In the genomic region with DNA sequence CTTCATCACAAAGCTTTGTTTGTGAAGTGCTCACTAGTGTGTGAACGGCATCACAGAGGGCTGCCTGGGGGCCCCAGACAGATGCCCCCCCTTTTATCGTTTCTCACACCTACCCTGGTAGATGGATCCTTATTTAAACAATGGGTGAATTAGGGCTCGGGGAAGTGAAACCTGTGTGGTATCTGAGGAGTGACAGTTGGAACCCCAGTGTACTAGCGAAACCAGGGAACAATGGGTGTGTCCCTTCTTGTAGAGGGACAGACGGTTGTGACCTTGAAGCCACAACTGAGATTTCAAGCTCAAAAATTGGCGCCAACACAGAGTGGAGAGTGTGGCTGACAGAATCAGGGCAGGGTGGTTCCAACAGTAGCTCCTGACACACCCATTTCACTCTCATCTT, we compare ENCODE assay signal across 18 mouse cellular contexts. TPM values are rescaled to one million over a fixed set of nuclear protein-coding genes. Genes with fewer than 3 reads are reported as not detected.
A peak's percentile ranks its signal among the peaks of the same experiment; 100 is the strongest.
DNase-seq lines count a peak whose midpoint lies in the region; ATAC-seq lines count a peak whose summit lies in the region.
"Had no signal": no experiment of that assay in that cellular context is flagged by ENCODE, and none has a peak within 500 bp of the region (broad histone marks: within the 10 kb centered on the region; RNA-seq: fewer than 3 reads in every experiment).

No protein-coding gene starts in this region.

- H3K27me3 ChIP-seq in kidney, embryonic 15.5 days, result 0 out of 2 replicates have a peak, but pooled peaks cover 4% of the 10 kb centered on the region
- H3K27me3 ChIP-seq: intestine, embryonic 15.5 days had no signal

- H3K4me2 ChIP-seq in kidney, embryonic 15.5 days, result no peak overlapping the region
- H3K4me2 ChIP-seq: forebrain, embryonic 12.5 days; intestine, embryonic 15.5 days had no signal

- ATAC-seq in kidney, embryonic 15.5 days (replicated peaks; ENCODE audit: low FRiP score), result no peak
- ATAC-seq: intestine, embryonic 15.5 days had no signal

- DNase-seq in adrenal gland, postnatal 14 days, result peak; percentile 25
- no peak for DNase-seq in adrenal gland, postnatal 4 days (ENCODE audit: low spot score in 2 of 2)
- DNase-seq in retina, postnatal 1 day, result peak; percentile 25
- DNase-seq in retina, embryonic 14.5 days (ENCODE audit: low spot score), result no peak
- peak; percentile 65 to 79 for DNase-seq in monocyte, adult 2 months (ENCODE audit: low read depth in 1 of 2, low spot score in 2 of 2)
- DNase-seq in spleen, postnatal 4 days (ENCODE audit: low spot score in 2 of 2), result peak; percentile 41 to 66
- no peak for DNase-seq in left cerebral cortex, postnatal 25 days (ENCODE audit: low spot score in 2 of 2)
- DNase-seq: adrenal gland, adult 2 months; cerebellum, adult 8-10 months; layer of hippocampus, postnatal 36 days; lung, adult 2 months; thymus, postnatal 14 days had no signal

- WGBS in kidney, embryonic 15.5 days, result 65% methylated on average over 6 of the region's 6 CpGs

- intact Hi-C loops in left cerebral cortex, postnatal 25 days (cut with DNase I), result no loop called here

- no peaks in the 10 kb centered on the region for H3K36me3 ChIP-seq in kidney, embryonic 15.5 days
- H3K36me3 ChIP-seq: forebrain, embryonic 12.5 days; G1E; intestine, embryonic 15.5 days; limb, embryonic 10.5 days had no signal

- no peaks in the 10 kb centered on the region for H3K9me3 ChIP-seq in kidney, embryonic 15.5 days (replicated peaks)
- H3K9me3 ChIP-seq: forebrain, embryonic 12.5 days; intestine, embryonic 15.5 days; limb, embryonic 10.5 days had no signal

- H3K4me1 ChIP-seq in kidney, embryonic 15.5 days, result peaks cover 4% of the 10 kb centered on the region; the same call in 1 of the 2 replicates
- H3K4me1 ChIP-seq: forebrain, embryonic 12.5 days; intestine, embryonic 15.5 days; limb, embryonic 10.5 days had no signal

- no peak overlapping the region for H3K4me3 ChIP-seq in kidney, embryonic 15.5 days (replicated peaks)
- H3K4me3 ChIP-seq: forebrain, embryonic 12.5 days; intestine, embryonic 15.5 days; limb, embryonic 10.5 days had no signal

- no peak overlapping the region for H3K9ac ChIP-seq in kidney, embryonic 15.5 days
- H3K9ac ChIP-seq: forebrain, embryonic 12.5 days; intestine, embryonic 15.5 days had no signal

- no peak overlapping the region for H3K27ac ChIP-seq in kidney, embryonic 15.5 days
- H3K27ac ChIP-seq: forebrain, embryonic 12.5 days; intestine, embryonic 15.5 days; limb, embryonic 10.5 days; stomach, postnatal 0 days had no signal

RNA-seq across cellular contexts. Expression of gene Cxcr4, which starts 16.0 kb away (rescaled TPM):
- total RNA-seq in adrenal gland, postnatal 14 days (2021), result 39.7 and 49.8 TPM in 2 replicates
- total RNA-seq in adrenal gland, postnatal 4 days (2021), result 10 to 100 TPM; 35.9 to 37.7 TPM
- polyA plus RNA-seq in kidney, embryonic 15.5 days (2015; fragmentation: Nextera tagmentation; extraction: Ambion mirVana), result 8.8 and 9.8 TPM in 2 replicates
- total RNA-seq in left cerebral cortex, postnatal 25 days (2021), result 1 to 10 TPM; 1.6 to 2.4 TPM
- polyA plus RNA-seq: G1E had no signal

Comparison
In these comparisons a context has a peak if more than half of its experiments do, and no peak if none do; other contexts are left out.
1. DNase-seq: peak in adrenal gland, postnatal 14 days (single experiment), retina, postnatal 1 day (single experiment), monocyte, adult 2 months (2 of 2) and spleen, postnatal 4 days (2 of 2); none in adrenal gland, postnatal 4 days (0 of 2), retina, embryonic 14.5 days (single experiment) and left cerebral cortex, postnatal 25 days (0 of 2).
2. RNA of gene Cxcr4, which starts 16.0 kb away (total RNA-seq): 39.7 to 49.8 TPM in adrenal gland, postnatal 14 days and 35.9 to 37.7 TPM in adrenal gland, postnatal 4 days; 1.6 to 2.4 TPM in left cerebral cortex, postnatal 25 days; every median in the first group is over 10 times any median in the second.